Mouse (Mus musculus) megakaryocyte-erythroid progenitor cell, adult 5-6 weeks (primary cell): ENCODE measurements around the gene Upk1b. TPM values are rescaled to one million over a fixed set of nuclear protein-coding genes. Genes with fewer than 3 reads are reported as not detected.
A peak's percentile ranks its signal among the peaks of the same experiment; 100 is the strongest.

Experiments
- ATAC-seq: replicated peaks from 2 replicates; pipeline ENCODE4 v1.8.0; 2016; ENCODE audit warnings: mild to moderate bottlenecking, inconsistent platforms; ENCODE audit not compliant: severe bottlenecking, poor library complexity, low FRiP score, low TSS enrichment
- total RNA-seq, 2 experiments: library from RNA; stranded (forward) in 1 of 2; stranded (reverse) in 1 of 2; fragments of 200-1000, 215-1000 nt in 1 of 2; fragments of >200 nt in 1 of 2; fragmentation: Nextera tagmentation in 1 of 2; gene quantifications; 2 replicates each; pipeline ENCODE4 v1.2.3; 2014 to 2017

The Upk1b gene
- total RNA-seq, 2 experiments from 2014 or later, result not detected

DNA sequence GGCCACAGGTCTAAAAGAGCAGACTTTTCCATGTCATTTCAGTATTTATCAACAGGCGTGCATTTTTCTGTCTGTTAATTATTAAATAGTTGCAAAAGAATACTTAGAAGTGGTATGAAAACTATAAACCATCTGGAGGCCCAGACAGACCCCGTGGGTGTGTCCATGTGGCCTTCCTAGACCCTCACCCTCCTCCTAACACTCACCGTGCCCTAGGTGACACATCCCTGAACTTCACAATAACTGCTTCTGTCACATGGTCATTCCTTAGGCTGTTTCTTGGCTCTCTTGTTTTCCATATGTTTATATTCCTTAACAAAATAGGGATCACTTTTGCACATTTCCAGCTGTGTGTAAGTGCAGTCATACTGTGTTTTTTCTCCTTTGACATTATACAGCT is 33.5 kb downstream of the Upk1b start:
- no peak for ATAC-seq

DNA sequence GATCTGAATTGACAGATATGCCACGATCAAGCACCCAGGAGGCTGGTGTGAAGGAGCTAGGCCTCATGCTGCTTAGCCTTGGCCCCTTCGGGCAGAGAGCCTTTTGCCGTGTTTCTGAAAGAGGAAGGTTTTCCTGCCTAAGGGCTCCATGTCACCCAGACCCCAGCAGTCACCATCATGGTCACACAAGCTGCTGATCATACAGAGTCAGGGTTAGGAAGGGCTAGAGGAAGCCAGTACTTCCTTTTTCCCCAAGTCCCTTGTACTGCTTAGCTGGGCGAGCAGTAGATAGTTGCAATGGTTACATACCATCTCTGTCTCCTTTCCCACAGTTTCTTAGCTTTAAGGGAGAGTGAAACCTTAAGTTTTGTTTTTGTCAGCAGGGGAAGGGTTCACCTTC is 36.6 kb downstream of the Upk1b start:
- no peak for ATAC-seq

- no peak for ATAC-seq
Observed at GRCm38 (mm10) chr16:38762401-38762800, 37.7 kb downstream of the Upk1b start.

GRCm38 (mm10) chr16:38761972-38762371 is 38.2 kb downstream of the Upk1b start:
- no peak for ATAC-seq

GRCm38 (mm10) chr16:38760834-38761375 is 39.2 kb downstream of the Upk1b start:
- ATAC-seq, result 0 out of 2 replicates have a peak, but pooled peaks have one; percentile 39

DNA sequence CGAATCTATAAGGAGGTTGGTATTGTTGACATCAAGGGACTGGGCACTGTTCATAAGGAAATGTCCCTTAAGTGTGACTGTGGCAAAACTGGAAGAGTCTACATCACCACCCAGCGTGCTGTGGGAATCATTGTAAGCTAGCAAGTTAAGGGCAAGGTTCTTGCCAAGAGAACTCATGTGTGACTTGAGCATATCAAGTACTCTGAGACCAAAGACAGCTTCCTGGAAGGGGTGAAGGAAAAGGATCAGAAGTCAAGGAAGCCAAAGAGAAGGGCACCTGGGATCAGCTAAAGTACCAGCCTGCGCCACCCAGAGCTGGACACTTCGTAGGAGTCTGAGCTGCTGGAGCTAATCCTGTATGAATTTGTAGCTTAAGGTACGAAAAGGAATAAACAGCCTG is 39.9 kb downstream of the Upk1b start:
- ATAC-seq, result no peak

DNA sequence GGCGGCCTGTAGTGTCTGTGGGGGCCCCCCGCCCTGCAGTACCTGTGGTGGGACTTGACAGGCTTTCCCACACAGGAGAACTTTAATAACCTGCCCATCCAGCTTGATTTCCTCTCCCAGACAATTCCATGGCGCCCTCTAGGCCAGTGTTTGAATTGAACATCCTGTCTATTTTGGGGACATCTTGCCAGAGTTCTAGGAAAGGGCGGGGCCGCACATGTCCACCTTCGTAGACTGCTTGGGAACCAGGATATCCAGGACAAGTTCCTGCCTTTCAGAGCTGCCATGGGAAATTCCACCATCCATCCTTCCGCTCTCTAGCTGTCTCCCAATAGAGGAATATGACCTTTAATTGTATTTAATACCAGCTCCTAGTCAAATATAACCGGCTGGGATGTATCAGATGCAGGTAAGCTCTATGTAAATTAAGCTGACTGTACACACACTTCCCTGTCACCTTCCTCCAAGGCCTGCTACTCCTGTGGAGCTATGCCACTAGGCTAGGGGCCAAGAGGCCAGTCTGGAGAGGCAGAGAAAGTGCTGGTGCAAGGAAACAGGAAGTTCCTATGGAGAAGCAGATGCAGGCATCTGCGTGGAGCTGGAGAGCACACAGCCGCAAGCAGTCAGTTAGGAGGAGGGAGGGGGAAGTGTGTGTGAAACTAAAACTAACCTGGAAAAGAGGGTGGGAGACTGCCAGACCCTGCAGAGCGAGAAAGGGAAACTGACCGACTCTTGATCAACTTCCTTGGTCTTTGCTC is 41.8 kb downstream of the Upk1b start:
- no peak for ATAC-seq

- no peak for ATAC-seq
Observed at GRCm38 (mm10) chr16:38757626-38758025, 42.5 kb downstream of the Upk1b start.

DNA sequence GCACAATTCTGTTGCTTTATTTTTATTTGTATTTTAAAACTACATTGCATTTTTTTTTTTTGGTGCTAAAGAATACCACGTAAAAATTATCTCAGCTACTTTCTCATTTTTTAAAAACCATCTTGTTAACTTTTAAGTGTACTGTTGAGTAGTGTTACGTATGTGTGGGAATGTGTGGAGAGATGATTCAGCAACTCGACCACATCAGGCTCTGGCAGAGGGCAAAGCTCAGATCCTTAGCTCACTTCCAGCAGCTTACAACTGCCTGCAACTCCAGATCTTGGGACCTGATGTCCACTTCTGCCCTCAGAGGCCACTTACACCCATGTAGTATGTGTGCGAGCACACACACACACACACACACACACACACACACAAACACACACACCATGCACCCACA is 43.6 kb downstream of the Upk1b start:
- no peak for ATAC-seq

DNA sequence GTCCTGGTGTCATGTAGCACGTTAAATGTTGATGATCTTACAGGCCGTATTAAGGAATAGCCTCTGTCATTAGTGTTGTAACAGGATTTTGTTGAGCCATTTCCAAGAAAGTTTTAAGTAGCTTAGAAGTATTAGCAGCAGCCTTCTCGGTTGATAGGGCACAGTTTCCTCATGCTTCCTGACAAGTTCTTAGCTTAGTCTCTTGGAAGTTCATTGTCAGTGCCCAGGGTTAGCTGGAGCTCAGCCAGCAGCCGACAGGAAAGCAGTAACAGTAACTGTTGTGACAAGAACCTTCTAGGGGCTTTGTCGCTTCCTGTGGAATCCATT is 44.0 kb downstream of the Upk1b start:
- no peak for ATAC-seq

DNA sequence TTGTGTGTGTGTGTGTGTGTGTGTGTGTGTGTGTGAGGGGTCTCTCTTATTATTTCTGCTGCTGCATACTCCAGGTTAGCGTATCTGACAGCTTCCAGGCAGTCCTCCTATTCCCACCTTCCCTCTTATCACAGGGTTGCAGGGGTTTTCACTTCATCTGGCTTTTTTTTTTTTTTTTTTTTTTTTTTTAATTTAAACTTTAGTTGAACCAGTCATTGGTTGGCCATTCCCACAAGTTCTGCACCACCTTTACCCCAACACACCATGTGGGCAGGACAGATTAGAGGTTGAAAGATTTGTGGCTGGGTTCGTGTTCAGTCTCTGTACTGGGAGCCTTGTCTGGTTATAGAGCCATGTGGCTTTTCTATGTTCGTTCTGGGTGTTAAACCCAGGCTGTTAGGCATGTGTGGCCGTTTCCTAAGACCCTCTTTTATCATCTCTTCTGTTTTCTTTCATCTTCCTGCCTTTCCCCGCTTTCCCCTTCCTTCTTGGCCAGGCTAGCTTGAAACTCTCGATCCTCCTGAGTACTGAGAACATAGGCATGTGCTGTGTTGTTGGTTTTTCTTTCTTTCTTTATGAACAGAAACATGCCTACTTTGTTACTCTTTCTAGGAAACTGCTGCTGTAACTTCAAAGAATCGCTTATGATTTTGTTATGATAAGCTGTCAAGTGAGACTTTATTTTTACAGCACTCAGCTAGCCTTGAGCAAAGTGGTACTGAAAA is 44.5 kb downstream of the Upk1b start:
- ATAC-seq, result peak; percentile 89

DNA sequence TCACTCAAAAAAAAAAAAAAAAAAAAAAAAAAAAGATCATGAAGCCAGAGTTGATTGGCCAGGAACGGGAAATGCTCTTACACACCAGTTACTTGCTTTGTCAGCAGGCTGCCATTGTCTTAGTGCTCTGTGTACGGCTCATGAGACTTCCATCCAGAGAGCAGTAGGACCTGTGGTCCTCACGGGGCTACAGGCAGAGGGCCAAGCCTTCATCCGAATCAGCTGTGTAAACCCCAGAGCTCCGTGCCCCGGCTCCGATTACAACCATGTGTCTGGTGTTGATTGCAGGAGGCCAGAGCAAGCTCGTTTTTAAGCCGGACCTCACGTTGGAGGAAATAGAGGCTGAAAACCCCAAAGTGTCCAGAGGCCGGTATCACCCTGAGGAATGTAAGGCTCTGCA is 46.5 kb downstream of the Upk1b start:
- no peak for ATAC-seq

- no peak for ATAC-seq
Observed at GRCm38 (mm10) chr16:38750803-38751202, 49.3 kb downstream of the Upk1b start.

DNA sequence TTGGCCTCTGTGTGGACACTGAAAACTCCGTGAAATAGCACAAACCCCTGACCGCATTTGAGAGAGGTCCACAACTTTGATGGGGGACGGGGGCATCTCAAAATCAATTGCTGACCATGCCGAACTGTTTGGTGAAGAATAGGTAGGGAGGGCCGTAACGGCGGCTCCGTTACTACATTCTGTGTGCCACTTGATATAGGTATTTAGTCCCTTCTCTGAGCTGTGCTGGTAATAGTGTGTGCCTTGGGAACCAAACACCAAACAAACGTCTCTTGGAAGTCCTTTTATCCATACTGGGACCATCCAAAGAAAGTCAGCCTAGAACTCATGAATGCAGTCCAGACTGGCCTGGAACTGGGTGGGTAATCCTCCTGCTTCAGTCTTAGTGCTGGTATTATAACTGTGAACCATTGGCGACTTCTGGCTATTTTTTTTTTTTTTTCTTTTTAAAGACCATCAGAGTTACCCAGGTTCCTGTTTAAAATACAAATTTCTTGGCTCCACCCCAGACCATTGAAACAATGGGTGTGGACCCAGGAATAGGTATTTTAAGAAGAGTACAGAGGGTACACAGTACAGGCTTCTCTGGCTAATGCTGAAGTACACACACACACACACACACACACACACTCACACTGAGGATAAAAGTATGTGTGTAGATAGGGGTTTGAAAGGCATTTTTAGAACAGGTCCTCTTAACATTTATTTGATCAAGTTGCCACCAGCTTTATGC is 56.0 kb downstream of the Upk1b start:
- ATAC-seq, result no peak

GRCm38 (mm10) chr16:38742659-38743131 is 57.4 kb downstream of the Upk1b start:
- ATAC-seq, result peak; percentile 52; the same call in 1 of the 2 replicates

DNA sequence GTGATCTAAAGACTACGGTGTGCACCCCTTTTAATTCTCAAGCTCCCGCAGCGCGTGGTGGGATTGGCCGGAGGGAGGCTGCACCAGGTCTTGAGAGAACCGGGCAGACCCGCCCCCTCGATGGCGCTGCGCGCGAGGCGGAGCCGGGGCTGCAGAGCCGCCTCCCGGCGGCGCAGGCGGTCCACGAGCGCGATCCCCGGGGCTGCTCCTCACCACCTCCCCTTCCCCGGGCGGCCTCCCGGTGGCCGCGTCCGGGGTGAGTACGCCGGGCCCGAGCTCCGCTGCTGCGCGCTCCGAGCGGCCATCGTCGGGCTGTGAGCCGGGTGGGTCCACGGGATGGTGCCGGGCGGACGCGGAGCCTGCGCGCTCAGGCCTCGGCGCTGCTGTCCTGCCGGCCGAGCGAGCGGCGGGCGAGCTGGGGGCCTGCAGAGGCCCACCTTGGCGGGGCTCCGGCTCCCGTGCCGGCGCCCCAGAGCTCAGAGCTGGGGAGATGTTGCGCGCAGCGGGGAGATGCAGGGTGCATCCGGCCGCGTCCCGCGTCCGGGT is 57.9 kb downstream of the Upk1b start, which contains the start of gene B4galt4:
TSS of gene B4galt4 (plus strand) at position 152 of the 546 bp plus-strand sequence.
- ATAC-seq, result no peak

- no peak for ATAC-seq
Observed at GRCm38 (mm10) chr16:38741204-38741903, 58.8 kb downstream of the Upk1b start.

GRCm38 (mm10) chr16:38730921-38731320 is 69.2 kb downstream of the Upk1b start:
- 0 out of 2 replicates have a peak, but pooled peaks have one; percentile 65 for ATAC-seq
